Mouse (Mus musculus) kidney, adult 10 weeks (tissue): Measurements from ENCODE around the gene Lbhd1. TPM values are rescaled to one million over a fixed set of nuclear protein-coding genes. Genes with fewer than 3 reads are reported as not detected.

ENCODE experiments used
- polyA plus RNA-seq: library from polyadenylated mRNA; stranded (reverse); fragments of 350-450 nt; fragmentation: Illumina TruSeq; extraction: RNeasy Lipid Tissue Mini Kit (QIAGEN cat#74804); gene quantifications from one replicate; pipeline ENCODE4 v1.2.3, GENCODE M21; 2014; ENCODE audit warnings: low read depth, low replicate concordance

The Lbhd1 gene
- polyA plus RNA-seq, 1 experiment from 2014 or later = 56.4 TPM

Other genes with a start within 250 kb of the Lbhd1 start
- not detected for gene Chrm1, start 219.9 kb upstream of the Lbhd1 start, polyA plus RNA-seq
- 283 TPM for gene Slc3a2, start 160.4 kb upstream of the Lbhd1 start, polyA plus RNA-seq
- 6.9 TPM for gene Wdr74, start 147.9 kb upstream of the Lbhd1 start, polyA plus RNA-seq
- not detected for gene 1700092M07Rik, start 143.0 kb upstream of the Lbhd1 start, polyA plus RNA-seq
- gene Stx5a, start 142.3 kb upstream of the Lbhd1 start, polyA plus RNA-seq = 39.9 TPM
- gene Nxf1, start 126.7 kb upstream of the Lbhd1 start, polyA plus RNA-seq = 50.7 TPM
- 44.7 TPM for gene Tmem223, start 112.7 kb upstream of the Lbhd1 start, polyA plus RNA-seq
- 44.0 TPM for gene Tmem179b, start 109.3 kb upstream of the Lbhd1 start, polyA plus RNA-seq
- 0.77 TPM for gene Taf6l, start 97.3 kb upstream of the Lbhd1 start, polyA plus RNA-seq
- gene Polr2g, start 85.2 kb upstream of the Lbhd1 start, polyA plus RNA-seq = 71.4 TPM
- gene Zbtb3, start 81.2 kb upstream of the Lbhd1 start, polyA plus RNA-seq = 0.28 TPM
- gene Ttc9c, start 64.4 kb upstream of the Lbhd1 start, polyA plus RNA-seq = 58.2 TPM
- gene Hnrnpul2, start 63.7 kb upstream of the Lbhd1 start, polyA plus RNA-seq = 109 TPM
- not detected for gene AC129217.1, start 54.0 kb upstream of the Lbhd1 start, polyA plus RNA-seq
- gene Bscl2, start 46.3 kb upstream of the Lbhd1 start, polyA plus RNA-seq = 21.8 TPM
- not detected for gene Gng3, start 44.5 kb upstream of the Lbhd1 start, polyA plus RNA-seq
- 0.69 TPM for gene Lrrn4cl, start 33.0 kb upstream of the Lbhd1 start, polyA plus RNA-seq
- 17.7 TPM for gene Ubxn1, start 12.2 kb upstream of the Lbhd1 start, polyA plus RNA-seq
- 6.6 TPM for gene Uqcc3, start 2.8 kb upstream of the Lbhd1 start, polyA plus RNA-seq
- gene Gm49403, start 198 bp downstream of the Lbhd1 start, polyA plus RNA-seq = not detected
- 17.3 TPM for gene 1810009A15Rik, start 5.1 kb downstream of the Lbhd1 start, polyA plus RNA-seq
- not detected for gene Gm49416, start 5.2 kb downstream of the Lbhd1 start, polyA plus RNA-seq
- gene Ints5, start 9.3 kb downstream of the Lbhd1 start, polyA plus RNA-seq = 0.32 TPM
- 80.0 TPM for gene Ganab, start 14.3 kb downstream of the Lbhd1 start, polyA plus RNA-seq
- 5.2 TPM for gene B3gat3, start 36.6 kb downstream of the Lbhd1 start, polyA plus RNA-seq
- 0.40 TPM for gene Rom1, start 45.6 kb downstream of the Lbhd1 start, polyA plus RNA-seq
- 2.1 TPM for gene Eml3, start 45.8 kb downstream of the Lbhd1 start, polyA plus RNA-seq
- 47.2 TPM for gene Mta2, start 58.1 kb downstream of the Lbhd1 start, polyA plus RNA-seq
- gene Tut1, start 70.1 kb downstream of the Lbhd1 start, polyA plus RNA-seq = 2.3 TPM
- gene Eef1g, start 83.3 kb downstream of the Lbhd1 start, polyA plus RNA-seq = 56.6 TPM
- 25.5 TPM for gene Ahnak, start 105.6 kb downstream of the Lbhd1 start, polyA plus RNA-seq
- not detected for gene Scgb1a1, start 204.2 kb downstream of the Lbhd1 start, polyA plus RNA-seq